Mouse (Mus musculus) kidney, adult 2 months (tissue): ENCODE data around the gene Cdc42bpg.

Experiments
- CTCF ChIP-seq: fragments of 200-500 bp; conservative IDR thresholded peaks from 2 replicates; pipeline ENCODE4 v1.5.1; 2011; ENCODE audit warnings: low read depth, mild to moderate bottlenecking, control low read depth, low read length, moderate library complexity, mixed read lengths; ENCODE audit not compliant: insufficient read depth, insufficient read length
- POLR2A ChIP-seq: fragments of 200-500 bp; IDR thresholded peaks from one replicate; pipeline ENCODE4 v1.6.1; 2011; ENCODE audit warnings: low read depth, low read length, control low read depth

GRCm38 (mm10) chr19:6348717-6349116 is 42.5 kb downstream of the Cdc42bpg start:
- TF ChIP-seq CTCF = no peak
- TF ChIP-seq POLR2A = no peak
